Mouse (Mus musculus) cerebellum, adult 11 months (tissue): ENCODE results near the gene Tradd.

ENCODE experiments used
- DNase-seq: peaks from one replicate; pipeline ENCODE4 v3.0.0; 2022

The Tradd gene

DNA sequence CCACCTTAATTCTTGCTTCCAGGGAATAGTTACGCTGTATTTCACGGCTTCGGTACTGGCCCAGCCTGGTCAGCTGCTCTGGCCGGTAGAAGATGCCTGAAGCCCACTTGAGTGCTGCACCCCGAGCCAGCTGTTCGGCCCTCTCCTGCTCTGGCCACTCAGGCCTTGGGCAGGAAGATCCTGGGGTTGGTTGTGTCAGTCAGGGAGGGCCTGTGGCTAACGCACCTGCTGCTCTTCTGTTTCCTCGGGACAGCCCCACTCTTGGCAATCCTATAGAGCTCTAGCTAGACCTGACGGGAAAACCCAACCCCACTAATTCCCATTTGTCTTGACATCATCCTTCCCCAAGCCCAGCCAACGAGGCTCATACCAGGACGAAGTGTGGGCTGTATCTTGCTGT, 30.8 kb upstream of the Tradd start:
- DNase-seq: peak; percentile 27

DNA sequence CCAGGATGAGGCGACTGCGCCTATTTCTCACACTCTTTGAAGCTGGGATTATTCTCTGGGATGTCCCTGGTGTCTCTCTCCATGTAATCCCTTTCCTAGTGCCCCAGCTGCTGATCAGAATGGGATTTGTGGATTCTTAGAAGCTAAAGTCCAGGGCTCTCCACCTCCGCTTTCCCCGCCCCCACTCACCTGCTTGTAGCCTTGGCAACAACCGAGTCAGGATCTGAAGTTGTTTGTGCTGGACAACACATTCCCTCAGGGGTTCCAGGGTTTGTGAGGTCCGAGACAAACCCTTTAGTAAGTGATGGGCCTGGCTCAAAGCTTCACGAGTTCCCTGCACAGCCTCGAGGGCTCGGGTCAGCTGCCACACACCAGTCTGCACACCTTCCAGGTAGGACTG, 30.4 kb upstream of the Tradd start:
- no peak for DNase-seq

DNA sequence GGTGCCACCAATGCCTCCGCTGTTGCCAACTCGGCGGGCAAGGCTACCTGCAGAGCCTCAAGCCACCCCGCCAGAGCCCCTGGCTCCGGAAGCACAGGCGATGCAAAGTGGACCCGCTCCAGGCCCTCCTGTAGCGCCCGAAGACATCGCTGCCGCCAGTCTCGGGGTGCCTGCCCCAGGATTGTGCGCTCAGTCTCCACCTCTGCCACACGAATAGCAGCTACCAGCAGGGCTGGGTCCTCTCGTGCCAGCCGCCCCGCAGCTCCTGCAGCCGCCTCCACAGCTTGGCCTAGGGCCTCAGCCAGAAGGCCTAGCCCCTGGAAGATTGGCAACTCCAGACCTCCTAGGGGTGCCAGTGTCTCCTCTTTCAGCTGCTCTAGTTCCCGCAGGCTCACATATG, 29.0 kb upstream of the Tradd start:
- peak; percentile 84 for DNase-seq

DNA sequence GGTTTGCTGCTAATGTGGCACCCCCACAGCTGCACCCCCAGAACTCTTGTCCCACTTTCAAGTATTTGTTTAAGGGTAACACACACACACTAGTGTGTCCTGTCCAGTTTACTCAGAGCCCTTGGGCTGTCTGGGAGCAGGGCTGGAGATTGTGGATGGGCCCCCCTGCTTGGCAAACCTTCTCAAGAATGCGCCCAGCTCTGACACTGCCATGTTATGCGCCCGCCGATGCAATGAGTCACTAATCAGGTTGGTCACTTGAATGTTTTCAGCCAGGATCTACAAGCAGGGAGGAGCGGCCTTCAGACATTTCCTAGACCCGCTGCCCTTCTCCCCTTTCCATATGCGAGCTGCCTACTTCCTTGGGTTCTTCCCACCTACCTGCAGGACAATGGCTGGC, 28.1 kb upstream of the Tradd start:
- peak; percentile 37 for DNase-seq

DNA sequence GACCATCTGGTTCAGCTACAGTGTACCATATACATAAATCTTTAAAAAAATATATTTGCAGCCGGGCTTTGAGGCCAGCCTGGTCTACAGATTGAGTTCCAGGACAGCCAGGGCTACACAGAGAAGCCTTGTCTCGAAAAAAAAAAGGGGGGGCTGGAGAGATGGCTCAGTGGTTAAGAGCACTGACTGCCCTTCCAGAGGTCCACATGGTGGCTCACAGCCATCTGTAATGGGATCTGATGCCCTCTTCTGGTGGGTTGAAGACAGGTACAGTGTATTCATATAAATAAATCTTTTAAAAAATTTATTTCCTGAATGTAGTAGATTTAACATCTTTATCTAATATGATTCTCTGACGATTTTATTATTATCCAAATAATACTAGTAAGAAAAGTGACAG, 27.4 kb upstream of the Tradd start:
- peak; percentile 26 for DNase-seq

DNA sequence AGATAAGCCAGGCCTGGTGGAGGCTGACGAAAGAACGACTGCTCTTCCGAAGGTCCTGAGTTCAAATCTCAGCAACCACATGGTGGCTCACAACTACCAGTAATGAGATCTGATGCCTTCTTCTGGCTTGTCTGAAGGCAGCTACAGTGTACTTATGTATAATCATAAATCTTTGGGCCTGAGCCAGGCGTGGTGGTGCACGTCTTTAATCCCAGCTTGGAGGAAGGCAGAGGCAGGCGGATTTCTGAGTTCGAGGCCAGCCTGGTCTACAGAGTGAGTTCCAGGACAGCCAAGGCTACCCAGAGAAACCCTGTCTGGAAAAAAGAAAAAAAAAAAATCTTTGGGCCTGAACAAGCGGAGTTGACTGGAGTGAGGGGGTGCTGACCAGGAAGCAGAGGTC, 27.0 kb upstream of the Tradd start:
- peak; percentile 39 for DNase-seq

DNA sequence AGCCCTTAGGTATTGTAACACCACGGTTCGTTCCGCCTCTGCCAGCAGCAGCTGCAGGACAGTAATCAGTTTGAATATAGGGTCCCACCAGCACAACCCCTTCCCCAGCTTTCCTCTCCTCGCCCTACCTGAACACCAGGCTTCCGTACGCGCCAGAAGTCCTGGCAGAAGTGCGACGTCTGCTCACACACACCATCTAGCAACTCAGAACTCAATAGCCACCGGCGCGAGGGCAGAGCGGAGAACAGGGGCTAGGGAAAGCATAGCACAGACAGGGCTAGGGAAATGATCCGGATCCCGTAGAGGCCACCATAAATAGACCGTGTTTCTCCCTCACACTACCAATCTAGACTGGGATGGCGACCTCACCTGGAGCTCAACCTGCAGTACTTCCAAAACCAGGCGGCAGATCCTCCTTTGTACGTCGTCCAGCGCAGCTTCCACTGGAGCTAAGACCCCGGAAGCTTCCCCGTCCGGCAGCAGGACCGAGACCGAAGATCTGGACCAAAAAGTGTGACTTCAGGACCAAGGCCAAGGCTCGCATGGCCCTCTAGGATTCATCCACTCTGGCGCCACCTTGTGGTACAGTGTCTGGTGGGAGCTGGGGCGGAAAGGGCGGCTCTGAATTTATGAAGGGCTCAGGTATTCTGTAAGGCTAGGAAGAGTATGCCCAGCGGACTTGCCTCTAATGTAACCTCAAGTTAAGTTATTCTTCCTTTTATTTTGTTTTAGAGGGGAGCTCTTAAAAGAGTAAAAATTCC, 26.3 kb upstream of the Tradd start:
- peak; percentile 87 for DNase-seq

DNA sequence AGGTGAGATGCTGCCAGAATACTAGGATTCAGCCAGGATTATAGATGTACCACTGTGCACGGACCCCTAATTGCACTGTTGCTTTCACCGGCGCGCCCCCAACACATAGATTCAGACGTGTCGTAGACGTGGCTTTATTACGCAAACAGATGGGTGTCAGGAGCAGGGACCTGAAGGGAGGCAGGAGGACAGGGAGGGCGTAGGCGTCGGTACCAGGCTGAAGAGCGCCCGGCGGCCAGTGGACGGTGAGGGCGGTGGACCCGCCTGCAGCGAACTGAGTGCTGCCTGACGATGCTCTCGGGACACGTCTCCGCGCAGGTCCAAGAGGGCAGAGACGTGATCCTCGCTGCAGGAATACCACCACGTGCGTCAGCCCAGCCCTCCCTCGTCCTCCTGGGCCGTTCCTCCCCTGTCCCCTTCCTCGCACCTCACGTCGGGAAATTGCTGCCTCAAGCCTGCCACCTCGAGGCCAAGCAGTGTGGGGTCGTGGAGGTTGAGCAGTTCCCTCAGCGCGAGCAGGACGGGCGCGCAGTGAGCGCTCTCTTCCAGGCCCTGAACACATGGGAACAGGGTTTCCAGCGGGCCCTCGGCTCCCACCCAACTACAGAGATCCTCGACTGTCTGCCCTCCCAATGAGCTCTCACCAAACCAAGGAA, 25.5 kb upstream of the Tradd start, which contains the start of gene 4931428F04Rik:
4931428F04Rik (minus strand) TSS at position 60 of the 656 bp plus-strand sequence.
- DNase-seq: peak; percentile 69

DNA sequence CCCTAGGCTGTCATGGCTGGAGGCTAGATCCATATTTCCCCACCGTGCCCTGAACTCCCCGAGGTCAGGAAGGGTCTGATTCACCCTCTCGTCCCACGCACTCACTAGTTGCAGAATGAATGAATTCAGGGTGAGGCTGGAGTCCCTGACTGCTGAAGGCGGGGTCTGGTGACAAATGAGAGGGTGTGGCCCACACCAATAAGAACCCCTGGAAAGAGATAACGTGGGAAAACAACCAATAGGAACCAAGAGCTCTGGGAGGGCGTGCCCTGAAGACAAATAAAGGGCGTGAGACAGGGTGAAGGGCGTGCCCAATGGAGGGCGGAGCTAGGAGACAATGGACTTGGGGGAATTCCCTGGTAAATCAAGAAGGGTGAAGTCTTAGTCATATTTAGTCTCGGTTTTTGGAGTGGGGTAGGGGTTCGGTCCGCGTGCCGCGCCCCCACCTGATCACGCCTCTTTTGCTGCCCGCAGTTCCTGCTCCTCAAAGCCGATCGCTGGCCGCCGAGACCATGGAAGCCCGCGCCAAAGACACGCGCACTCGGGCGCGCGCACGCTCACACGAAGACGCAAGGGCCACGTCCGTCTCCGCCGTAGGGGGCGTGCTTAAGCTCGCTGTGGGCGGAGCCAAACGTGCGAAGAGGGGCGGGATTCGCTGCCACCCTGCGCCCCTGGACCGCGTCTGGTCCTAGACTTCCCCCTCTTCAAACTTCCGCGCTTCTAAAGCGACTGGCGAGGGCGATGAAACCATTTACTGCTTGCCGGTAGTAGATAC, 24.7 kb upstream of the Tradd start:
- DNase-seq: peak; percentile 96

DNA sequence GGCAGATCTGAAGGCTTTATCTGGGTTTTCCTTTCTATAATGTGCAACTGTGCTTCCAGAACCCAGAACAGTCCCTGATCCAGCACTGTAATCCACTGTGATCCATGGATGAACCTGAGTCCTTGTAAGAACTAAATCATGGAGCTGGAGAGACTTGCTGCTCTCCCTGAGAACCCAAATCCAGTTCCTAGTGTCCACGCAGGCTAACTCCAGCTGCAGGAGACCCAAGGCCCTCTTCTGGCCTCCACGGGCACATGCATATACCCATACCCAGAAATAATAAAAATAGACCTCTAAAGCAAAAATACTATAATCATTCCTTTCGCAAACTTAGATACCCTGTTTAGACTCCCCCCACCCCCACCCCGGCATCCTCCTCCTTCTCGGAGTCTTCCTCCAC, 23.8 kb upstream of the Tradd start:
- DNase-seq: no peak

DNA sequence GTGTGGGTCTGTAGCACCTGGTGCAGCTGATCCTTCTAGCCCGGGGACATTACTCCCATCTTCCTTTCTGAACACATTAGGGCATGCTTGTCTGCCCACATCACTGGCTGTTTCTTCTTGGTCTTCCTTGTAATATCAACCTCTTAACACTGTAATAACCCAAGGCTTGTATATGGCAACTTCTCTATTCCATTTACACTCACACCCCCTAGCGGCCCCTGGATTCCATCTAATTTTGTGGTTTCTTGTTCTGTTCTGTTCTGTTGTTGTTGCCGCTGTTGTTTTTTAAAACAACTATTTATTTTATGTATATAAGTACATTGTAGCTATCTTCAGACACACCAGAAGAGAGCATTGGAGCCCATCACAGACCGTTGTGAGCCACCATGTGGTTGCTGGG, 22.5 kb upstream of the Tradd start:
- DNase-seq: no peak

DNA sequence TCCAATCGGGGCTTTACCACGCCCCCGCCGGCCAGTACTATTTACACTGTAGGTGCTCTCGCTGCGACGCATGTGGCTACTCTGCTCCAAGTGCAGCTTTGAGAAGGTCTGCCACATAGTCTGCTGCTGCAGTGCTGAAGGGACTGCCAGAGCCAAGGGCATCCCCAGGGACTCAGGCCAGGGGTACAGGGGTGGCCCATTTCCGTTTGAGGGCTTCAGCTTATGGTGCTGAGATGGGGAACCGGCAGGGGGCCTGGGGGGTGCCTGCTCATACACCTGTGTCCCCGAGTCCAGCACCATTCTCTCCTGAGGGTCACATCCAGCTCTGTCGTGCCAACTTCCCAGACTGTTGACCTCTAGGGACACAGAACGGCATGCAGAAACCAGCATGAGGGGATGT, 21.1 kb upstream of the Tradd start:
- DNase-seq: no peak

DNA sequence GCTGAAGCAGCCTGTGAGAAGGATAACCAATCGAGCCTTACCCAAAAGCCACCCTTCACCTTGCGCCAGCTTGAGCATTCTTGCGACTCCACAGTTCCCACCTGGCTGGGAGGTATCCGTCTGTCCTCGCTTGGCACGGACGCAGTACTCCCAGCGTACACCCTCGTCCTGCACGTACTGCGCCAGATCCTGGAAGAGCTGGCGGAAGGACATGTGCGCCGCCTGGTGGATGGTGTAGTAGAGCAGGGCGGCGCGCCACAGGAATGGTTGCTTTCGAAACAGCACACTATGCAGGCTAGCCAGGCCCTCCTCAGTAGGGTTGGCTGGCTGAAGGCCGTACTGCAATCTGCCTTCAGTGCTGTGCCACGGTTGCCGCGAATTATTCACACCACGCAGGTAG, 18.7 kb upstream of the Tradd start:
- DNase-seq: no peak

DNA sequence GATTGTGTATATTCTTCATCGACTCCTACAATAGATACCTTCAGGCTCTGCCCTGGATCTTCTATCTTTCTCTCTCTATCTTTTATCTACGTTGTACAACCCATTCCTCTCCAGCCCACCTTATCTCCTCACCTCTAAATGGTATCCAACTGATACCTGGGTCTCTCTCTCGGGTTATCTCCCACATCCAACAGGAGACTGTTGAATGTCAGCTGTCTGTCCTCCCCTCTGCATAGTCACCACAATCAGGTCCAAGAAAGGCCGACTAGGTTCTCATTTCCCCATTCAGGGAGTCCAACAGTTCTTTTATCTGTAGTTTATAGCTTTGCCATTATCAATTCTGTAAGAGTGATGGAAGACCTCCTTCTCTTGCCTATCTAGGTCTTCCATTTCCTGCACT, 17.8 kb upstream of the Tradd start:
- DNase-seq: no peak

DNA sequence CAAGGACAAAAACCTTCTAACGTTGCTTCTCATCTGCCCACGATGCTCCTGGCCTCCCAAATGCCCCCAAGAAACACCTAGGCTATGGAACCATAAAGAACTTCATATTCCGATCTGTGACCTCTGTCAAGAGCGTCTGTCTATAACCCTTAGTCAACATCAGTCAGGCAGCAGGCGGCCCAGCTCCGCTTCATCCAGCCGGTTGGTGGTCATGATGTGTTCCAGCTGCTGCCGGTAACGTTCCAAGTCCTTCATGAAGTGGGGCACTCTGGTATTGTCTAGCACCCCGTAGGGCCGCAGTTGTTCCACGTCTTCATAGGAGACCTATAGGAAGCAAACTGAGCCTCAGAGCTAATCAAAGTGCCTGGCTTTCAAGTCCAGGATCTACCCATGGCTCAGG, 17.4 kb upstream of the Tradd start:
- no peak for DNase-seq

DNA sequence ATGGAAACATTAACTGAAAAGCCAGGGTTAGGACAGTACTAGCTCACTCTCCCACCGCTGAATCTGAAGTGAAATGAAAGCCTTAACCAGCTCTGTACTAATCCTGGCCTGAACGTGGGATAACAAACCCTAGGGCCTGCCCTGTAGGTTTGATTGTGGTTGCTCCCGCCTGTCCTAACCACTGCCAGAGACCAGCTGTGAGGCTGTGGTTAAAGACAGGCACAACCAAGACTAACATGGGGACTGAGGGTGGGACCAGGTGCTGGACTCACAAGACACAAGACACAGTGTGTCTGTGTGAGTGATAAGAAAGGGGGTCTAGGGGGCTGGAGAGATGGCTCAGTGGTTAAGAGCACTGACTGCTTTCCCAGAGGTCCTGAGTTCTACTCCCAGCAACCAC, 16.2 kb upstream of the Tradd start:
- no peak for DNase-seq

DNA sequence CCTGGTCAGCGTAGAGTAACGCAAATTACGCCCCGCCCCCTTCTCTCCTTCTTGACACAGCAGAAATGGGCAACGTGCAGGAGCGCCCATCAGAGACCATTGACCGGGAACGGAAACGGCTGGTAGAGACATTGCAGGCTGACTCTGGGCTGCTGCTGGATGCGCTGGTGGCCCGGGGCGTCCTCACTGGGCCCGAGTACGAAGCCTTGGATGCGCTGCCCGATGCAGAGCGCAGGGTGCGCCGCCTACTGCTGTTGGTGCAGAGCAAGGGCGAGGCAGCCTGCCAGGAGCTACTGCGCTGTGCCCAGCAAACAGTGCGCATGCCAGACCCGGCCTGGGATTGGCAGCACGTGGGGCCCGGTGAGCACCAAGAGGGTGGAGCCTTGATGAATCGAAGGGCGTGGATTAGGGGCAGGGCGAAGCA, 14.5 kb upstream of the Tradd start:
- DNase-seq: peak; percentile 92

DNA sequence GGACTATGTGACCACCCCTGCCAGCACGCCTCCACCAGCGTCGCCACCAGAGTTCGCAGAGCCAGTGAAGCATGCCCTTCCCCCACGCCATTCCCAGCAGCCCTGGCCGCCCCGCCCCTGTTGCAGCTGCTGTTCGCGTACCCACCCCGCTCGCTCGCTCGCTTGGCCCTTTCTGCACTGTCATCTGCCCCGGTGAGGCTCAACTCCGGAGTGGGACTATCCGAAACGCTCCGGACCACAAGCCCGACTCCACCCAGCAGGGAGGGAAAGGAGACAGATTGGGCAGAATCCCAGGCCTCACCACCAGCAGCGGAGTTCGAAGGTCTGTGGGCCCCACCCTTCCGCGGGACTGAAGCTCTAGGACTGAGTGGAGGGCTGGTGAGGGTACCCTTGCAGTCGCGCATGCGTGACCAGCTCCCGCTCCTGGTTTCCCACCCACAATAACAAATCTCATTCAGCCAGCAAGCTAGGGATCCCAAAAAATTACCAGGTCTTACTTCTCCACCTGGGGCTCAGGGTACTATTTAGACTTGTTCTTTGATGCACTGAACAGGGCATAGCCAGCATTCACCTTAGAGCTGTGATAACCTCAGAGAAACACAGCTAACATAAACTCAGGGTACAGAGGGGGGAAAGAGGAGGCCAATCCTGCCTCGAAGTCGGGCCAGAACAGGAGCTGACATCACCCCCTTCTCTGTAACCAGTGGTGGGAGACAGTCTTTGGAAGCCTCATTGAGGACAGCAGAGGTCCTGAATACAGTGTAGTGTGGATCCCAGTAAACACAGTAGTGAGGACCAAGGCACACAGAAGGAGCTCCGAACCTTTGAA, 12.1 kb upstream of the Tradd start:
- no peak for DNase-seq

DNA sequence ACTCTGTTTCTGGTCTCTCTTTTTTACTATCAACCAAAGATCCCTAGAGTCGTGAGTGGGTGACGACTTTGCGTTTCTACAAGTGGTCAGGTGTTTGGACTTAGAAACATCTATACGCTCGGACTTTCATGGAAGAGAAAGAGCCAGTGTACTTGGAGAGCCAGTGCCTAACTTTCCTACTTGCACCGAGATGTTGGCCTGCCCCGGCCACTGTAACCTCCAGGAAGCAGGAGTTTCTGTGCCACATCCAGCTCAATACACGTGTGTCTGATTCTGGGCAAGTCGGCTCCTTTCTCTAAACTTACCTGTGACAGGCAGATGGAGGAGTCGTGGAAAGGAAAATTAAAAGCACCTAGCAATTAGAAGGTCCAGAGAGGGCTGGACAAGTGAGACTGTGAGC, 11.4 kb upstream of the Tradd start, which contains the start of gene Nol3:
Nol3 (plus strand) TSS at position 301 of the 400 bp plus-strand sequence.
- DNase-seq: no peak

DNA sequence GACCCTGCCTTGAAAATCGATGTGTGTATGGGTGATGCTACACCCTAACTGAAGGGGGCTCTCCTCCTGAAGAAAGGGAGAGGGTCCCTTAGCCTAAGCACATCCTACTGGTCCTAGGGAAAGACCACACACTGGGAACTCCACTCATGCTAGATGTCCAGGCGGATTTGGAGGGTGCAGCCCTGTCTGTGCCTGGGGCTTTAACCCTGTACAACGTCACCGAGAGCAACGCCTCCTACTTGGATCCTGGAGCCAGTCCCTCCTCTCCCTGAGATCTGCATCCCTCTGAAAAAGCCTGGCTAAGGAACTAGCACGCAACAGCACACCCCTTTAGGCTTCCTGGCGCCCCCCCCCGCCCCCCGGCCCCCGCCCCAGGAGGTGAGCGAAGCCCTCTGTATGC, 11.0 kb upstream of the Tradd start:
- no peak for DNase-seq

DNA sequence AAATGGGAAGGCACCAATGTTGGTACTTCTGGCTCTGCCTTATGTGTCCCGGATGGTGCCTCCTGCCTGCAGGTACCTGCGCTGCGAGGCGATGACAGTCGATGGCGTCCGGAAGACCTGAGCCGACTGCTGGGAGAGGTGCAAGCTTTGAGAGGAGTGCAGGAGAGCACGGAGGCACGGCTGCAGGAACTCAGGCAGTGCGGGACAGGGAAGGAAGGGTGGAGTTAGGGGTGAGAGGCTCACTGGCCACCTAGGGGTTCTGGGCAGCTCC, 6.4 kb upstream of the Tradd start:
- DNase-seq: no peak

DNA sequence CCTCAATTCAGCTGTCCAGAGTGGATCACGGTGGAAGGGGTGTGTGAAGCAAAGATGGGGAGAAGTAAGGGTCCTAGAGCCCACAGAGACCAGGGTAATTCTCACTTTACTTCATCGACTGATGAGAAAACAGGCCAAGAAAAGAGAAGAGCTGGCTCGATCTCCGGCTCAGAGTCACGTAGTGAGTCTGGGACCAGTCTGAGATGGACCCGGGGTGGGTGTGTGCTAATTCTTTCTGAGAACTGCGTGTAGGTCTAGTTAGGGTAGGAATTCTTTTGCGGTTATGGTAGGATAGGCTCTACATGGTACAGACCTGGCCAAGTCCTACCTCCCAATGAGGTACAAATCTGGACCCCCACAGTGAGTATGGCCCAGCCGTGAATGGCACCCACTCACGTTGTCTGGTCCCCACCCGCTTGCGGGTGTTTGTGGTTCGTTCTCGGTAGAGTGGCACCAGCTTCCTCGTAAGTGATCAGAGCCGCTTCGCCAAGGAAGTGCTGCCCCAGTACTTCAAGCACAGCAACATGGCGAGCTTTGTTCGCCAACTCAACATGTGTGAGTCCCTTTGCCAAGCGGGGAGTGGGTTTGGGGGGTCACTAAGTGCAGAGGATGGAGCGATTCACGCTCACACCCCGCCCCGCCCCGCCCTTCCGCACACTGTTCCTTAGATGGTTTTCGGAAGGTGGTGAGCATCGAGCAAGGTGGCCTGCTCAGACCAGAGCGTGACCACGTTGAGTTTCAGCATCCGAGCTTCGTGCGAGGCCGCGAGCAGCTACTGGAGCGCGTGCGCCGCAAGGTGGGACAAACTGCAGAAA, 5.9 kb upstream of the Tradd start:
- DNase-seq: no peak
